Mouse (Mus musculus): ENCODE results near the gene Tspan15. TPM values are rescaled to one million over a fixed set of nuclear protein-coding genes. Genes with fewer than 3 reads are reported as not detected.
A peak's percentile ranks its signal among the peaks of the same experiment; 100 is the strongest.

Gene Tspan15
- polyA plus RNA-seq, 1 experiment from 2014 or later: 106 TPM

- H3K36me3 ChIP-seq (ENCODE audit: insufficient read depth, low read length): no peaks in the 10 kb centered on the region; the same call in 1 of the 2 replicates
- no peaks in the 10 kb centered on the region for H3K27me3 ChIP-seq (replicated peaks; ENCODE audit: insufficient read depth, low read length)
- H3K4me3 ChIP-seq (ENCODE audit: low read depth, low read length): no peak overlapping the region
- 55% methylated on average over 4 of the region's 4 CpGs for WGBS
- no peaks in the 10 kb centered on the region for H3K9me3 ChIP-seq (ENCODE audit: low read length)
- ATAC-seq (peak; percentile 18), DNase-seq (ENCODE audit: low spot score) (no peak)
- H3K9ac ChIP-seq (replicated peaks; ENCODE audit: low read depth): no peak overlapping the region
- H3K4me2 ChIP-seq (replicated peaks; ENCODE audit: low read depth, low read length): no peak overlapping the region
- H3K27ac ChIP-seq (ENCODE audit: low read length): peak overlapping the region; percentile 1; the same call in 1 of the 2 replicates
- H3K4me1 ChIP-seq (ENCODE audit: insufficient read depth, low read depth, low read length): no peaks in the 10 kb centered on the region
- TF ChIP-seq EP300 (IDR thresholded peaks at IDR 0.05): no peak
Observed at GRCm38 (mm10) chr10:62189910-62190309, 41.1 kb downstream of the Tspan15 start.

- no peak for TF ChIP-seq EP300 (IDR thresholded peaks at IDR 0.05)
- no peak for TF ChIP-seq CTCF (IDR thresholded peaks at IDR 0.05)
- DNase-seq (ENCODE audit: low spot score) (peak; percentile 45), ATAC-seq (peak; percentile 59)
- H3K27ac ChIP-seq (ENCODE audit: low read length): no peak overlapping the region
- H3K27me3 ChIP-seq (replicated peaks; ENCODE audit: insufficient read depth, low read length): no peaks in the 10 kb centered on the region
- no peaks in the 10 kb centered on the region for H3K4me1 ChIP-seq (ENCODE audit: insufficient read depth, low read depth, low read length)
- WGBS: 44% methylated on average over 3 of the region's 3 CpGs
- no peaks in the 10 kb centered on the region; the same call in 1 of the 2 replicates for H3K36me3 ChIP-seq (ENCODE audit: insufficient read depth, low read length)
- H3K9me3 ChIP-seq (ENCODE audit: low read length): no peaks in the 10 kb centered on the region
- H3K4me3 ChIP-seq (ENCODE audit: low read depth, low read length): no peak overlapping the region
- no peak overlapping the region for H3K4me2 ChIP-seq (replicated peaks; ENCODE audit: low read depth, low read length)
- no peak overlapping the region for H3K9ac ChIP-seq (replicated peaks; ENCODE audit: low read depth)
Observed at GRCm38 (mm10) chr10:62189303-62189702, 41.7 kb downstream of the Tspan15 start.

GRCm38 (mm10) chr10:62186882-62187281 is 44.2 kb downstream of the Tspan15 start:
- TF ChIP-seq CTCF (IDR thresholded peaks at IDR 0.05): peak; percentile 95
- TF ChIP-seq EP300 (IDR thresholded peaks at IDR 0.05): peak; percentile 40; the same call in 1 of the 2 replicates
- no peak overlapping the region for H3K27ac ChIP-seq (ENCODE audit: low read length)
- H3K4me1 ChIP-seq (ENCODE audit: insufficient read depth, low read depth, low read length): no peaks in the 10 kb centered on the region
- 20% methylated on average over 7 of the region's 7 CpGs for WGBS
- no peaks in the 10 kb centered on the region for H3K27me3 ChIP-seq (replicated peaks; ENCODE audit: insufficient read depth, low read length)
- no peak overlapping the region for H3K9ac ChIP-seq (replicated peaks; ENCODE audit: low read depth)
- no peaks in the 10 kb centered on the region for H3K9me3 ChIP-seq (ENCODE audit: low read length)
- ATAC-seq: peak; percentile 53
- DNase-seq (ENCODE audit: low spot score): peak; percentile 83
- no peak overlapping the region for H3K4me2 ChIP-seq (replicated peaks; ENCODE audit: low read depth, low read length)
- no peaks in the 10 kb centered on the region for H3K36me3 ChIP-seq (ENCODE audit: insufficient read depth, low read length)
- no peak overlapping the region for H3K4me3 ChIP-seq (ENCODE audit: low read depth, low read length)

- H3K4me3 ChIP-seq (ENCODE audit: low read depth, low read length): no peak overlapping the region
- H3K27ac ChIP-seq (ENCODE audit: low read length): no peak overlapping the region
- TF ChIP-seq EP300 (IDR thresholded peaks at IDR 0.05) (no peak), CTCF (IDR thresholded peaks at IDR 0.05) (peak; percentile 100)
- no peaks in the 10 kb centered on the region for H3K36me3 ChIP-seq (ENCODE audit: insufficient read depth, low read length)
- no peaks in the 10 kb centered on the region for H3K4me1 ChIP-seq (ENCODE audit: insufficient read depth, low read depth, low read length)
- no peaks in the 10 kb centered on the region for H3K27me3 ChIP-seq (replicated peaks; ENCODE audit: insufficient read depth, low read length)
- ATAC-seq (peak; percentile 70), DNase-seq (ENCODE audit: low spot score) (peak; percentile 95)
- H3K9me3 ChIP-seq (ENCODE audit: low read length): no peaks in the 10 kb centered on the region
- 2% methylated on average over 10 of the region's 10 CpGs for WGBS
- H3K4me2 ChIP-seq (replicated peaks; ENCODE audit: low read depth, low read length): no peak overlapping the region
- H3K9ac ChIP-seq (replicated peaks; ENCODE audit: low read depth): no peak overlapping the region
Observed at GRCm38 (mm10) chr10:62183053-62183452, 48.0 kb downstream of the Tspan15 start.

- TF ChIP-seq CTCF (IDR thresholded peaks at IDR 0.05): no peak
- TF ChIP-seq EP300 (IDR thresholded peaks at IDR 0.05): no peak
- DNase-seq (ENCODE audit: low spot score) (no peak), ATAC-seq (no peak)
- Histone ChIP-seq H3K4me1 (ENCODE audit: insufficient read depth, low read depth, low read length) (no peaks in the 10 kb centered on the region), H3K27me3 (replicated peaks; ENCODE audit: insufficient read depth, low read length) (no peaks in the 10 kb centered on the region), H3K27ac (ENCODE audit: low read length) (no peak overlapping the region), H3K9me3 (ENCODE audit: low read length) (no peaks in the 10 kb centered on the region), H3K4me2 (replicated peaks; ENCODE audit: low read depth, low read length) (no peak overlapping the region), H3K36me3 (ENCODE audit: insufficient read depth, low read length) (no peaks in the 10 kb centered on the region), H3K9ac (replicated peaks; ENCODE audit: low read depth) (no peak overlapping the region), H3K4me3 (ENCODE audit: low read depth, low read length) (no peak overlapping the region)
- WGBS: 72% methylated on average over 6 of the region's 6 CpGs
Observed at GRCm38 (mm10) chr10:62182471-62183014, 48.5 kb downstream of the Tspan15 start.

- no peaks in the 10 kb centered on the region for H3K36me3 ChIP-seq (ENCODE audit: insufficient read depth, low read length)
- WGBS: 44% methylated on average over 3 of the region's 3 CpGs
- H3K27ac ChIP-seq (ENCODE audit: low read length): no peak overlapping the region
- TF ChIP-seq CTCF (IDR thresholded peaks at IDR 0.05) (peak; percentile 13), EP300 (IDR thresholded peaks at IDR 0.05) (no peak)
- no peak overlapping the region for H3K4me2 ChIP-seq (replicated peaks; ENCODE audit: low read depth, low read length)
- no peaks in the 10 kb centered on the region for H3K27me3 ChIP-seq (replicated peaks; ENCODE audit: insufficient read depth, low read length)
- DNase-seq (ENCODE audit: low spot score) (no peak), ATAC-seq (no peak)
- H3K4me1 ChIP-seq (ENCODE audit: insufficient read depth, low read depth, low read length): no peaks in the 10 kb centered on the region
- H3K9ac ChIP-seq (replicated peaks; ENCODE audit: low read depth): no peak overlapping the region
- H3K9me3 ChIP-seq (ENCODE audit: low read length): no peaks in the 10 kb centered on the region
- H3K4me3 ChIP-seq (ENCODE audit: low read depth, low read length): no peak overlapping the region
Observed at GRCm38 (mm10) chr10:62181701-62182100, 49.4 kb downstream of the Tspan15 start.

GRCm38 (mm10) chr10:62179944-62180343 is 51.1 kb downstream of the Tspan15 start:
- Histone ChIP-seq H3K9me3 (ENCODE audit: low read length) (no peaks in the 10 kb centered on the region), H3K4me3 (ENCODE audit: low read depth, low read length) (no peak overlapping the region), H3K4me2 (replicated peaks; ENCODE audit: low read depth, low read length) (no peak overlapping the region), H3K36me3 (ENCODE audit: insufficient read depth, low read length) (no peaks in the 10 kb centered on the region), H3K27ac (ENCODE audit: low read length) (no peak overlapping the region), H3K4me1 (ENCODE audit: insufficient read depth, low read depth, low read length) (no peaks in the 10 kb centered on the region), H3K9ac (replicated peaks; ENCODE audit: low read depth) (no peak overlapping the region), H3K27me3 (replicated peaks; ENCODE audit: insufficient read depth, low read length) (no peaks in the 10 kb centered on the region)
- 81% methylated on average over 3 of the region's 3 CpGs for WGBS
- ATAC-seq: no peak
- TF ChIP-seq EP300 (IDR thresholded peaks at IDR 0.05) (no peak), CTCF (IDR thresholded peaks at IDR 0.05) (no peak)
- no peak for DNase-seq (ENCODE audit: low spot score)
